Mouse (Mus musculus) testis, adult 2 months (tissue): ENCODE data around the gene Lbx2. TPM values are rescaled to one million over a fixed set of nuclear protein-coding genes. Genes with fewer than 3 reads are reported as not detected.

Experiments
- H3K27ac ChIP-seq: fragments of 200-500 bp; 2 replicates; pipeline ENCODE4 v1.5.1; 2012; ENCODE audit warnings: low read depth, low read length; ENCODE audit not compliant: control insufficient read depth, insufficient read depth
- H3K27me3 ChIP-seq: fragments of 200-500 bp; 2 replicates; pipeline ENCODE4 v1.6.1; 2012; ENCODE audit warnings: mild to moderate bottlenecking, low read length, moderate library complexity; ENCODE audit not compliant: control insufficient read depth, insufficient read depth
- H3K36me3 ChIP-seq: fragments of 200-500 bp; 2 replicates; pipeline ENCODE4 v1.6.1; 2012; ENCODE audit warnings: mild to moderate bottlenecking, low read length; ENCODE audit not compliant: control insufficient read depth, insufficient read depth
- H3K4me1 ChIP-seq: fragments of 200-500 bp; 2 replicates; pipeline ENCODE4 v1.6.1; 2012; ENCODE audit warnings: low read length; ENCODE audit not compliant: control insufficient read depth, insufficient read depth
- H3K4me3 ChIP-seq: fragments of 200-500 bp; 2 replicates; pipeline ENCODE4 v1.5.1; 2012; ENCODE audit warnings: low read depth, mild to moderate bottlenecking, low read length, moderate library complexity, mixed read lengths; ENCODE audit not compliant: control insufficient read depth
- CTCF ChIP-seq: fragments of 200-500 bp; IDR thresholded peaks from 2 replicates; pipeline ENCODE4 v1.5.1; 2012; ENCODE audit warnings: low read depth, mild to moderate bottlenecking, inconsistent platforms, low read length, moderate library complexity; ENCODE audit not compliant: control insufficient read depth, insufficient read depth, insufficient replicate concordance
- POLR2A ChIP-seq: fragments of 200-500 bp; IDR thresholded peaks from 2 replicates; pipeline ENCODE4 v1.6.1; 2012; ENCODE audit warnings: low read depth, mild to moderate bottlenecking, inconsistent platforms, low read length, moderate library complexity; ENCODE audit not compliant: control insufficient read depth
- polyA plus RNA-seq: library from polyadenylated mRNA; depleted of rRNA; stranded (reverse); fragments of >200 nt; gene quantifications from 2 replicates; pipeline ENCODE4 v1.2.3, GENCODE M21; 2012

Lbx2 gene
- polyA plus RNA-seq, 1 experiment: 0.25 TPM

GRCm38 (mm10) chr6:83049367-83049766 lies 36.8 kb upstream of the Lbx2 start:
- no peak overlapping the region for H3K27ac ChIP-seq

GRCm38 (mm10) chr6:83053136-83053960 lies 32.8 kb upstream of the Lbx2 start:
- H3K27me3 ChIP-seq: no peaks in the 10 kb centered on the region
- TF ChIP-seq POLR2A (0 out of 2 replicates have a peak, but pooled peaks have one; percentile 15), CTCF (no peak)
- peak overlapping the region; percentile 87 for H3K4me3 ChIP-seq
- H3K27ac ChIP-seq: peak overlapping the region; percentile 86
- H3K4me1 ChIP-seq: peaks cover 12% of the 10 kb centered on the region
- H3K36me3 ChIP-seq: no peaks in the 10 kb centered on the region

More at GRCm38 (mm10) chr6:83049367-83049766, 36.8 kb upstream of the Lbx2 start:
- Histone ChIP-seq H3K36me3 (no peaks in the 10 kb centered on the region), H3K27me3 (no peaks in the 10 kb centered on the region), H3K4me3 (no peak overlapping the region), H3K4me1 (peaks cover 10% of the 10 kb centered on the region)
- TF ChIP-seq CTCF (no peak), POLR2A (no peak)

GRCm38 (mm10) chr6:83054074-83054851 lies 31.9 kb upstream of the Lbx2 start, which contains the start of gene Aup1:
Gene Aup1, plus strand, starts transcription at chr6:83054521.
- Histone ChIP-seq H3K27ac (peak within 1 kb of the TSS; percentile 86), H3K36me3 (no peaks in the 10 kb centered on the region), H3K4me3 (peak within 1 kb of the TSS; percentile 87), H3K27me3 (no peaks in the 10 kb centered on the region), H3K4me1 (peaks cover 12% of the 10 kb centered on the region)
- TF ChIP-seq CTCF (no peak), POLR2A (peak; percentile 69)

- Histone ChIP-seq H3K36me3 (no peaks in the 10 kb centered on the region), H3K4me3 (peak within 1 kb of the TSS; percentile 87), H3K4me1 (peaks cover 12% of the 10 kb centered on the region), H3K27me3 (no peaks in the 10 kb centered on the region), H3K27ac (peak within 1 kb of the TSS; percentile 86)
- TF ChIP-seq CTCF: no peak
- no peak for TF ChIP-seq POLR2A
These were observed 31.2 kb upstream of the Lbx2 start, which contains the start of gene Htra2 for GRCm38 (mm10) chr6:83054871-83055431. Gene Htra2, minus strand, starts transcription at chr6:83055273.

- H3K4me3 ChIP-seq: no peak within 1 kb of the TSS
- no peak for TF ChIP-seq CTCF
- TF ChIP-seq POLR2A: no peak
- no peaks in the 10 kb centered on the region for H3K36me3 ChIP-seq
- no peak within 1 kb of the TSS for H3K27ac ChIP-seq
- H3K27me3 ChIP-seq: no peaks in the 10 kb centered on the region
- H3K4me1 ChIP-seq: peaks cover 12% of the 10 kb centered on the region
These were observed 28.4 kb upstream of the Lbx2 start, which contains the start of gene Dqx1 for GRCm38 (mm10) chr6:83057790-83058189. Gene Dqx1, plus strand, starts transcription at chr6:83057844.

GRCm38 (mm10) chr6:83058725-83059124 lies 27.4 kb upstream of the Lbx2 start:
- Histone ChIP-seq H3K36me3 (no peaks in the 10 kb centered on the region), H3K27me3 (no peaks in the 10 kb centered on the region), H3K4me3 (no peak overlapping the region), H3K4me1 (peaks cover 5% of the 10 kb centered on the region), H3K27ac (no peak overlapping the region)
- TF ChIP-seq CTCF (no peak), POLR2A (no peak)
